Mouse (Mus musculus): ENCODE measurements around the gene Gm3591. TPM values are rescaled to one million over a fixed set of nuclear protein-coding genes. Genes with fewer than 3 reads are reported as not detected.

The Gm3591 gene
- polyA plus RNA-seq (2017; shearing (Covaris generic)) = 1 to 10 TPM in 1 of 2 experiments, under 1 TPM in 1; 0.81 to 3.6 TPM

DNA sequence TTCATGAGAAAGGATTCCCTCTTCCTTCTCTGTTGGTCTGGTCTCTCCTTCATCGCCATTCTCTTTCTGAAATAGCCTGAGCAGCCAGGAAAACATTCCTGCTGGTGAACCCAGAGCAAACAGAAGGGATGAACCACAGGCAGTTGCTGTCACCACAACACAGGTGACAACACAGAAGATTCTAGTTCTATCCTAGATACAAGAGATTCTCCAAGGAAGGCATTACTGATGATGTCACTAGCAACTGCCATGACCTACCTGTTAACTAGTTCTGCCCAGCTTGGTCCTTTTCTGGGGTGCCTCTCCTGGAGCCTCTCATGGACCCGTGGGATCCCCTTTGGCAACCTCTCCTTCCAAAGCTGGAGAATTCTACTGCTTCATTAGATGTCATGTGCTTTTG, at the start of gene Gm3591:
TSS of gene Gm3591 (minus strand) at position 101 of the 400 bp plus-strand sequence.

DNA sequence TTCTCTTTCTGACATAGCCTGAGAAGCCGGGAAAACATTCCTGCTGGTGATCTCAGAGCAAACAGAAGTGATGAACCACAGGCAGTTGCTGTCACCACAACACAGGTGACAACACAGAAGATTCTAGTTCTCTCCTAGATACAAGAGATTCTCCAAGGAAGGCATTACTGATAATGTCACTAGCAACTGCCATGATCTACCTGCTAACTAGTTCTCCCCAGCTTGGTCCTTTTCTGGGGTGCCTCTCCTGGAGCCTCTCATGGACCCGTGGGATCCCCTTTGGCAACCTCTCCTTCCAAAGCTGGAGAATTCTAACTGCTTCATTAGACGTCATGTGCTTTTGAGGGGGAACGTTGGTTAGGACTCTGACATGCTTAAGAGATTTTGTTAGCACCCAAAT, 32.2 kb upstream of the Gm3591 start, which contains the start of gene Gm3594:
TSS of gene Gm3594 (minus strand) at position 101 of the 400 bp plus-strand sequence.

DNA sequence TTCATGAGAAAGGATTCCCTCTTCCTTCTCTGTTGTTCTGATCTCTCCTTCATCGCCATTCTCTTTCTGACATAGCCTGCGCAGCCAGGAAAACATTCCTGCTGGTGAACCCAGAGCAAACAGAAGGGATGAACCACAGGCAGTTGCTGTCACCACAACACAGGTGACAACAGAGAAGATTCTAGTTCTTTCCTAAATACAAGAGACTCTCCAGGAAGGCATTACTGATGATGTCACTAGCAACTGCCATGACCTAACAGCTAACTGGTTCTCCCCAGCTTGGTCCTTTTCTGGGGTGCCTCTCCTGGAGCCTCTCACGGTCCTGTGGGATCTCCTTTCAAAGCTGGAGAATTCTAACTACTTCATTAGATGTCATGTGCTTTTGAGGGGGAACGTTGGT, 22.1 kb downstream of the Gm3591 start, which contains the start of gene Gm16440:
TSS of gene Gm16440 (minus strand) at position 101 of the 400 bp plus-strand sequence.

Other genes starting within 250 kb of the Gm3591 start
- not detected for gene Gm21560, start 193.2 kb downstream of the Gm3591 start, polyA plus RNA-seq (2017; shearing (Covaris generic))
- gene Gm3411, start 125.2 kb downstream of the Gm3591 start, polyA plus RNA-seq (2017; shearing (Covaris generic)) = 1 to 10 TPM; 2.8 to 8.1 TPM
- 1 to 10 TPM in 1 of 2 experiments, not detected in 1; 1.0 TPM for gene Gm21103, start 107.6 kb downstream of the Gm3591 start, polyA plus RNA-seq (2017; shearing (Covaris generic))
- gene Gm3618, start 68.8 kb downstream of the Gm3591 start, polyA plus RNA-seq (2017; shearing (Covaris generic)) = not detected
- not detected for gene Gm16440, start 22.2 kb downstream of the Gm3591 start, polyA plus RNA-seq (2017; shearing (Covaris generic))
- gene Gm3594, start 32.1 kb upstream of the Gm3591 start, polyA plus RNA-seq (2017; shearing (Covaris generic)) = not detected
- 1 to 10 TPM in 1 of 2 experiments, under 1 TPM in 1; 0.19 to 1.0 TPM for gene Gm8356, start 124.8 kb upstream of the Gm3591 start, polyA plus RNA-seq (2017; shearing (Covaris generic))
- gene Gm3629, start 178.1 kb upstream of the Gm3591 start, polyA plus RNA-seq (2017; shearing (Covaris generic)) = under 1 TPM in 1 of 2 experiments, not detected in 1; 0.08 TPM
- under 1 TPM in 1 of 2 experiments, not detected in 1; 0.24 TPM for gene Gm3460, start 209.9 kb upstream of the Gm3591 start, polyA plus RNA-seq (2017; shearing (Covaris generic))

Measured in inflammation-experienced regulatory T-cells (primary cell).